Mouse (Mus musculus) forelimb bud, embryonic 11.5 days (tissue): ENCODE data around the gene Gbx1.
"Not testable (repeated sequence)": the region's sequence is repeated elsewhere in the genome, so short reads cannot be mapped to it uniquely, and the experiment has no call there.

ENCODE experiments used
- DNase-seq: peaks from one replicate; pipeline ENCODE4 v3.0.0-alpha.2; 2012; ENCODE audit warnings: low read depth, low spot score

The Gbx1 gene

DNA sequence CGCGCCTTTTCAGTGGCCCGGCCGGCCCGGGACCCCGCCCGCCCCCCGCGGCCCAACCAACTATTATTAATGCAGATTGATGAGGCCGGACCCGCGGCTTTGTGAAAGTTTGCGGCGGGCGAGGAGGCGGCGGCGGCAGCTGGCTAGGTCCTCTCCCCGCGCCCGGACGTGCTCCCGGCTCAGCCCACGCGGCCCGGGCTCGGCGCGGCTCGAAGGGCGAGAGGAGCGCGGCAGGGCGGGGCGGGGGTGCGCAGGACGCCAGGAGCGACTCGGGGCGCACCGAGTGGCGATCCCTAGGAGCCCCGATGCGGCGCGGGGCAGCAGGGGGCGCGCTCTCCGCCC lies at the start of gene Gbx1:
Gene Gbx1 (minus strand): TSS at position 314 of the 342 bp plus-strand sequence.
- no peak for DNase-seq

GRCm38 (mm10) chr5:24576801-24577182 lies 49.8 kb upstream of the Gbx1 start:
- DNase-seq: no peak

DNA sequence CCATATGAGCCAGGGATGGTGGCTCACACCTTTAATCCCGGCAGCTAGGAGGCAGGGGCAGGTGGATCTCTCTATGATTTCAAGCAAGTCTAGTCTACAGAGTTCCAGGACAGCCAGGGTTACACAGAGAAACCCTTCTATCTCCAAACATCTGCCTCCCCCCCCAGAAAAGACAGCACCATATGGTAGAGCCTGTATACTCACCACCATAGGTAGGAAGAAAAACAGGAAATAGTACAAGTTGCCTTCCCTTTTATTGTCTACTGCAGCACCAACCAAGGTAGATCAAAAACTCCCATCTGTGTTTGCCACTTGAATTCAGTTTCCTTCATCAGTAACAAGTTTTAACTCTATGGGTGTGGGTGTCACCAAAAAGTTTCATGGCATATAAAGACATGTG lies 48.9 kb upstream of the Gbx1 start:
- DNase-seq: no peak

- no peak for DNase-seq
These were observed 29.7 kb upstream of the Gbx1 start, which contains the start of gene 4931409K22Rik for GRCm38 (mm10) chr5:24556709-24557108. Gene 4931409K22Rik, minus strand, starts transcription at chr5:24556809.

DNA sequence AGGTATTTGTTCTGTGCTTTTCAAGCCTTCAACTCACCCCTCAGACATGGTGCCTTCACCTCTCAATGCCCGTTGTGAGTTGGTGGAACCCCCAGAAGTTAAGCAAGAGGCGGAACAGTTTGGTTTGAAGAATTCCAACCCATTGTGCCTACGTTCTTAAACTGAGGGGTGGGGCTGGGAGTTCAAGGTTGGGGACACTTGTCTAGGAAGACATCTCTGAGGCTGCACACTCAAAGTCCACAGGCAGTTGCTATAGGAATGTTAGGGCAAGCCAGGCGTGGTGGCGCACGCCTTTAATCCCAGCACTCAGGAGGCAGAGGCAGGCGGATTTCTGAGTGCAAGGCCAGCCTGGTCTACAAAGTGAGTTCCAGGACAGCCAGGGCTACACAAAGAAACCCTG lies 28.3 kb upstream of the Gbx1 start:
- DNase-seq: not testable (repeated sequence)

GRCm38 (mm10) chr5:24553621-24554244 lies 26.7 kb upstream of the Gbx1 start:
- DNase-seq: peak; percentile 43

DNA sequence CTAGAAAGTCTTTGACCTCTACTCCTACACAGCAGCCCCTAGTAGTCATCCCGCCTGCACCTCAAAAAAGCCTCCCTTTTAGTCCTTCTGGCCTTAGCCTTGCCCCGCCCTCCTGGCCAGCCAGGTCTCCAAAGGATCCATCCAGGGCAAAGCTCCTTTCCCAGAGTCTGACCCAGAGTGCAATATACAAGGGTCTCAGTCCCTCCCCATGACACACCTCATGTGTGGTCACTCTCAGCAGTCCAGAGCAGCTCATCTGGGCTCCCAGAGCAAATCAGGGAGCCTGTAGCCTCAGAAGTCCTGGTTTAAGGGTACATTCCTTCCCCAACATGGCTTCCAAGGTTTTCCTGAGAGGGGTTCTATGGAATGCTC lies 24.3 kb upstream of the Gbx1 start:
- no peak for DNase-seq

GRCm38 (mm10) chr5:24550598-24551316 lies 23.8 kb upstream of the Gbx1 start:
- no peak for DNase-seq

- DNase-seq: no peak
These were observed 15.6 kb upstream of the Gbx1 start for GRCm38 (mm10) chr5:24542643-24543042.

DNA sequence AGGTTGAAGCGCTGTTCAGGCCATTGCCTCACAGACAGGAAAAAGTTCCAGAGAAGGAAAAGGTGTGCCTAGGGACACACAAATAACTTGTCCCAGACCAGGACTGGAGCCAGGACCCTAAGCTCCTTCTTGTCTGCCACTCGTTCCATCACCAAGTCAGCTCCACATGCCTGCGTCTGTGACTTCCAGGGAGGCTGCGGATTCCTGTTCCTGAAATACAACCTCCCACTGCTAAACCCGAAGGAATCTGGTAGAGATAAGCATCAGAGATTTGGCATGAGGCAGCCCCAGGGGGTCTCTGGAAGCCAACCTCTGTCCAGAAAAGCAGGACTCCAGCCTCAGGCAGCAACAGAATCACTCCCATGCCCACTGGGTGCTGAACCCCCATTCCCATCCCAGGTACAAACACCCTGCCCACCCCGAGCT lies 14.2 kb upstream of the Gbx1 start:
- no peak for DNase-seq

GRCm38 (mm10) chr5:24540387-24541143 lies 13.6 kb upstream of the Gbx1 start, which contains the start of gene Asb10:
Gene Asb10, minus strand, starts transcription at chr5:24540978.
- DNase-seq: no peak

- DNase-seq: no peak
These were observed 12.7 kb upstream of the Gbx1 start for GRCm38 (mm10) chr5:24539571-24540296.

DNA sequence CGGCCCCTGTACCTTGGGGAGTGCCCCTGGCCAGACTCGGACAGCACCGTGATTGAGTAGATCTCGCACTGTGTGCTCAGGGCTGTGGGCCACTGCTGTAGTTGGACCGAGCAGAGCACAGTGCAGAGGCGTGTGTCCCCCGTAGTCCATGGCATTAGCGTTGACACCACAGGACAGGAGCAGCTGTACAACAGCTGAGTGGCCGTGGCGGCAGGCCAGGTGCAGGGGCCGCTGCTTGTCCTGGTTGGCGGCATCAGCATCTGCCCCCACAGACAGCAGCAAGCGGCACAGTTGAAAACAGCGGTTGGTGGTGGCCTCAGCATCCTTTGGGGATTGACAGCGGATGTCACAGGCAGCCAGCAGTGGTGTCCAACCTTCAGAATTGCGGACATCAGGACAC lies 10.6 kb upstream of the Gbx1 start:
- DNase-seq: no peak

DNA sequence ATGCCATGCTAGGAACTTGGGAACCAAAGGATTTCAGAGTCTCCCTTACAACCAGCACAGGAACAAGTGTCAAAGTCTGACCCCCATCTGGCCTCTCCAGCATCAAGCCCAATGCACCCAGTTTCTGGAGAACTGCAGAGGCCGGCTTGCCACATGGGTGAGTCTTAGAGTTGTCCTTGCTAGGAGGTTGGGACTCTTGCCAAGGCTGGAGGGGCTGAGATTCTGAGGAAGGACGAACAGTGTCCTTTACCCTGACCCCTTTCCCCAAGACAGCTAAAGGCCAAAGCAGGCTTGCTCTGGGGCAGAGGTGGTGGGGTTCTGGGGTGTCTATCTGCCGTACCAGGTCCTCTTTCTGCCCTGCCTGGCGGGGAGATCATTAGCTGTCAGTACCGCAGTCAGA lies 9.5 kb upstream of the Gbx1 start:
- DNase-seq: no peak

- DNase-seq: no peak
These were observed 8.7 kb upstream of the Gbx1 start for GRCm38 (mm10) chr5:24535731-24536130.

DNA sequence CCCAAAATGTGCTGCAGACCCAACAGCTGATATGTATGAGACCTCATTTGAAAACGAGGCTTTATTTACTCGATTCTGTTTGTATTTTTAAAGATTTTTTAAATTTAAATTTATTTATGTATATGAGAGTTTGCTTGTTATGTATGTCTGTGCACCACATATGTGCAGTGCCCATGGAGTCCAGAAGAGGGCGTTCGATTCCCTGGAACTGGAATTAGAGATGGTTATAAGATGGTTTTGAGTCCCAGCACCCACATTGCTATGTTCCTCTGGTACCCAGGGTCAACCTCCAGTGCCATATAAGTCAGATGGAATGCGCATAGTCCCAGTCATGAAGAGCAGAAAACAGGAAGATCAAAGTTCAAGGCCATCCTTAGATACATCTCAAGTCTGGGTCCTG lies 7.3 kb upstream of the Gbx1 start:
- DNase-seq: no peak

DNA sequence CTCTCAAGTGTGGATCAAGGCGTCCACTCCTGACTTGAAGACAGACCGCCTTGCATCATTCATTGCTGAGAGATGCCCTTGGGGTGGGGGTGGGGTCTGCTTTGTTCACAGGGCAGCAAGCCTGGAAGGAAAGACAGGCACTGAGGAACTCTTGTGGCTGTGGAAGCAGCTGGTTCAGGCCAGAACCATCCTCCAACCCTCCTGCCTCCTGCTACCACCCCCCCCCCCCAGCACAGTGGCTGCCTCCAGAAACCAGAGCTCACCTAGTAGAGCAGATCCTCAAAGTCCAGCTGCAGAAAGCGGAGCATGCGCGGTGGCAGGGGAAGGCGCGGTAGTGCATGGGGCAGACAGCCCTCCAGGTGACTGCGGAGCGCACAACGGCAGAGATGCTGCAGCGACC lies 6.4 kb upstream of the Gbx1 start:
- DNase-seq: no peak

- peak; percentile 88 for DNase-seq
These were observed 3.2 kb upstream of the Gbx1 start for GRCm38 (mm10) chr5:24530042-24530689.

DNA sequence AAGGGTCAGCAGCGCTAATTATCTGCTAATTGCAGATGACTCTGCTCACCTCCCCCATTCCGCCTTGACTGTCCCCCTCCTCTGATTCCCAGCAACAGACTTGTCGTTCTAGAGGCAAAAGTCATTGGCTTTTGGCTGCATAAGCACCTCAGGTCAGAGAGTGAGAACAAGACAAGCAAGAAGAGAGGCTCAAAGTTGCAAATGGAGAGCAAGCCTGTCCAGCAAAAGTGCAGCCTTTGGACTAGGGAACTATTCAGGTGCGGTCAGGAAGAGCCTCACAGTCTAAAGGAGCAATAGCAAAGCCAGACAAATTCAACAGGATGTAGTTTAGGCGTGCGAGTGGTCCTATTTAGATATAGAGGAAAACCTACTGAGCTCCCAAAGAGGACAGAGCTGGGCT lies 778 bp upstream of the Gbx1 start:
- no peak for DNase-seq

DNA sequence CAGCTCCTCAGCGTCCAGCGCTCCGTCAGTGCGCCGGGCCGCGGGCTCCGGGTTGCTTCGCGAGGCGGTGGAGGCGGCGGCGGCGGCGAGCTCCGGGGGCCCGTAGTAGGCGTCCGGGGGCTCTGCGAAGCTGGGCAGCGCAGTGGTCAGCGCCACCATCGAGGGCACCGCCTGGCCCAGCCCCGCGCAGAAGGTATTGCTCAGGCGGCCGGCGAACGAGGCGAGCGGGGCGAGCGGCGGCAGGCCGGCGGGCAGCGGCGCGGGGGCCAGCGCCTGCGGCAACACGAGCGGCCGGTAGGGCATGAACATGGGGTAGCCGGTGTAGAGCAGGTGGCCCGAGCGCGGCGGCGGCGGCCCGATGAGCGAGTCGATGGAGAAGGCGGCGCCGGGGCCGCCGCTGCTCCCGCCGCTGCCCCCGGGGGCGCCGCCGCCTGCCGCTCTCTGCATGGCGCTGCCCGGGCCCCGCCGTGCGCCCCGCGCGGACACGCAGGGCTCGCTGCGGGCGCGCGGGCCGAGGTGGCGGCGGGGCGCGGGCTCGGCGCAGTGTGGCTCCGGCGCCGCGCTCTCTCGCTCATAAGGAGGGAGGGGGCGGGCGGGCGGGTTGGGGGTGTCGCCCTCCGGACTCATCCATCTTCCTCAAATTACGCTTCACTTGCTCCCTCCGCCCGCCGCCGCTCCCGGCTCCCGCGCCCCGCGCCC lies 663 bp downstream of the Gbx1 start:
- no peak for DNase-seq
